Mouse (Mus musculus): Measurements from ENCODE around the gene Wnt4.

Wnt4 gene

DNA sequence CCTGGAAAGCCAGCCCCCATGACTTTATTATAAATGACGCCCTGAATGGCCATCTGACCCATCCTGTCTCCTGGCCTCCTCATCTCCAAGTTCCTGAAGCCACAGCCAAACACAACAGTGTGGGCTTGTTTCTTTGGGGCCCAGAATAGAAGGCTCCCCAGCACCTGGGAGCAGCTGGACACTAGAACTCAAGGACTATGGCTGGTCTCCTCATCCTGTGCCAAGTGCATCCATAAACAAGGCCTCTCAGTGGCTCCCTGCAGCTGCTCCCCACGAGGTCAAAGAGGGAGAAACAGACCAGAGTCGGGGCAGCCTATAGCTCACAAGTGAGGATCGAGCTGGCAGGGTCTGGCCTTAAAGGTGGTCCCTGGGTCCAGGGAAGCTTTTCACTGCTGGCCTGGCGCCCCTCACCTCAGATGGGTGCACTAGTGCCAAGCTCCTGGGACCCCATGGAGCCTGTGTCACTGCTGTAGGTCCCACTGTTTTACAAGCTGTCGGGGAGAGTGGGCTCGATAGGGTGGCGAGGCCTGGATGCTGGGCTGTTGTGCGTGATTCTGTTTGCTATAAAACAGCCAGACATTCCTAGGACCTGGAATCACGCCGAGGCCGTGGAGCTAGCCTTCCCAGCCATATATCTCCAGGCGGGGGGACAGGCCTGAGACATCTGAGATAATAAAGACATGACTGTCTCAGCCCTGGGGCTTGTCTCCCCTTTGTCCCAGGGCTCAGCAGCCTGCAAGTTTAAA is 28.7 kb downstream of the Wnt4 start:
- in situ Hi-C loops (cut with MboI, MseI), result no loop called here

DNA sequence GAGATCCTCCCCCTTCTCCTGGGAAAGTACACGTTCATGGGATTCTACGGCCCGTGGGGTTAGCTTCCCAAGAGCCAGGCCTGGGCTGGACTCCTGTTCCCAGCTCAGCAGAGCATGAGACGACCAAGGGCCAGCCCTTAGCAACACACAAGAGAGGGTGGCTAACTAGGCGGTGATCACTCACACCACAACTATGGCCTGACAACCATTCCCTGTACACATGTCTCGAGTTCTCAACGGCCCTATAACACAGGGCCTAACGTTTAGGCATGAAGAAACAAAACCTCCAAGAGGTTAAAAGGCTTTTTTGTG is 29.2 kb downstream of the Wnt4 start:
- in situ Hi-C loops (cut with MboI, MseI), result no loop called here

DNA sequence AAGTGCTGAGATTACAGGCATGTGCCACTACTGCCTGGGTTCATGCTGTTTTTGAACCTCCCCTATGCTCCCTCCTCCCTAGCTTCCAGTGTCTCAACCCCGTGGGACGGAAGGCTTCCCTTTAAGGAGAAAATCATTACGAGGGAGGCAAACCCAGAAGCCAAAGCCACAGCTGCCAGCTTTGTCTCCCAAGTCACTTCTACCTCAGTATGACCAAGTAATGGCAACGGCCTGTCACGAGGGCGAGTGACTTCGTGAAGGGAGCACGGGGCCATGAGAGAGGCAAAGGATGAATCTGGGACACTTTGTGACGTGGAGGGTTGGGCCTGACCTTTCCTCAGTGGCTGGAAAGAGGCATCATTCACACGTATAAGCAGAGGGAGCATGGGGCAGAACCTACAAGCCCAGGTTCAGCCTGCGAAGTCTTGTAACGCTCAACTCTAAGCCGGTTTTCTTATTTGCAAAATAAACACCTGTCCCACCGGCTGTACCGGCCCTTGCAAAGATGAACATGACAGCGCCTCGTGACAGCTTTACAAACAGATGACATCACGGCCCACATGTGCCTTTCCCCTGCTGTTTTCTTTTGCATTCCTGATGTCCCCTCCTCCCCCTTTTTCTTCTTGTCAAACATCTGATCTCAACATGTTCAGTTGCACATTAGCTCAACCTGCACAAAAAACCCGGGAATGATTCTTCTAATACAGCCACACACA is 29.9 kb downstream of the Wnt4 start:
- in situ Hi-C loops (cut with MboI, MseI), result no loop called here

- in situ Hi-C loops (cut with MboI, MseI), result no loop called here
Measured at GRCm38 (mm10) chr4:137308377-137308776, 31.1 kb downstream of the Wnt4 start.

- in situ Hi-C loops (cut with MboI, MseI), result loop anchor here (5.0 to 10.0 kb wide), 2 partner anchors 79 to 81 kb away; no protein-coding TSS in a partner anchor
Measured at GRCm38 (mm10) chr4:137313511-137313910, 36.2 kb downstream of the Wnt4 start.

DNA sequence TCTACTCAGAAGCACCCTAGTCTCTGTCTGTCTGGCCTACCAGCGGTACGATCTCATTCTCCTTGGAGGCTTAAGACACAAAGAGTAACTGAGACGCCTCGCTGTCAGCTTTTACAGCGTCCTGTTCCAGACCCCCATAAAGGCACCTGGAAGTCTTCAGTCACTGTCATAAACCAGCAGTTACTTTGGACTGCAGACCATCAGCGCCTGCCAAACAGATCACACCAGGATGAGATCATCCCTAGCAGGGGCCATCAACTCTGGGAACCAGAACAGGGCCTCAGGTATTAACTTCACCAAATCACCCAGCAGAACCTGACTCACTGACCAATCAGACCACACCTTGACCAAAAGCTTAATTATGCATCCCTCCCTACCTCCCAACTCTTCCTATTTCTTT is 37.3 kb downstream of the Wnt4 start:
- in situ Hi-C loops (cut with MboI, MseI), result loop anchor here (5.0 to 10.0 kb wide), 2 partner anchors 78 to 80 kb away; no protein-coding TSS in a partner anchor

DNA sequence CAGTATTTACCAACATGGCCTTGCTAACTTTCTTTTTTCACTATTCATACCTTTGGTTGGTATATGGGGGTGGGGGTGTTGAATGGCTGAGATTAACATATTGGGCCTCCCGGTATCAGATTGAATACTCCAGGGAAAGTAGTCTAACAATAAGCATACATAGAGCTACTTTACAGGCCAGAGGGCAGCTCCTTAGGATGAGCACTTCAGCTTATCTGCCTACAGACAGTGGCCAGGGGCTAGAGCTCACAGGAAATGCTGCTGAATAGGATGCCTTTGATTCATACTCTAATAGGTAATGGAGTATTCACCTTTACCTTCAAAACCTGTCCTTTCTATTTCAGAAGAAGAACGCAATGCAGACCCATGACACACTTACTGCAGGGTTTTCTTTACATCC is 37.8 kb downstream of the Wnt4 start:
- in situ Hi-C loops (cut with MboI, MseI), result loop anchor here in 1 of 2 experiments (10.0 kb wide), 1 partner anchor 80 kb away; no protein-coding TSS in a partner anchor

DNA sequence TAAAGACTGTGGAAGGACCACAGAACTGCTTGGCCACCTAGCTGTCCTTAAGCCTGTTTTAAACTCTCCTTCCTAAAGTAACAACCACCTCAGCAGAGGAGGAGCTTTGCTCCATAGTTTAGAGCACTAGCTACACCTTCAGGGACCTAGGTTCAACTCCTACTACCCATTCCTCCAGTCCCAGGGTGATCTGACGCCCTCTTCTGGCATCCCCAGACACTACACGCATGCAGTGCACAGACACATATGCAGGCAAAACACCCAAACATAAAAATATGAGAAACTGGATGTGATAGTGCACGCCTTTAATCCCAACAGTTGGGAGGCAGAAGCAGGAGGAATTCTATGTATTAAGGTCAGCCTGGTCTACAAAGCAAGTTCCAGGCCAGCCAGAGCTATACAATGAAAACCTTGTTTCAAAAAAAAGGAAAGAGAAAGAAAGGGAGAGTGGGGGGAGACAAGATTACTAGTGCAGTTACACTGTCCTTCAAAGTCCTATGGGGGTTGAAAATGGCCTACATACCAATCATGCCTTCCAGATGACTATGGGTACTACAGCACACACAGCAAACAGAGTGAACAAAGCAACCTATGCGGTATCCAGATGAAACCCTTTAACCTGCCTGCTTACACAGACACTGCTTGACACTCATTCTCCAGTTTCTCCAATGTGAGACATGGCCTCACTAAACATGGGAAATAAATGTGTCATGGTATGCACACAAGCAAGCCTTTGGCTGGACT is 38.9 kb downstream of the Wnt4 start:
- in situ Hi-C loops (cut with MboI, MseI), result loop anchor here in 1 of 2 experiments (10.0 kb wide), 1 partner anchor 79 kb away; no protein-coding TSS in a partner anchor

DNA sequence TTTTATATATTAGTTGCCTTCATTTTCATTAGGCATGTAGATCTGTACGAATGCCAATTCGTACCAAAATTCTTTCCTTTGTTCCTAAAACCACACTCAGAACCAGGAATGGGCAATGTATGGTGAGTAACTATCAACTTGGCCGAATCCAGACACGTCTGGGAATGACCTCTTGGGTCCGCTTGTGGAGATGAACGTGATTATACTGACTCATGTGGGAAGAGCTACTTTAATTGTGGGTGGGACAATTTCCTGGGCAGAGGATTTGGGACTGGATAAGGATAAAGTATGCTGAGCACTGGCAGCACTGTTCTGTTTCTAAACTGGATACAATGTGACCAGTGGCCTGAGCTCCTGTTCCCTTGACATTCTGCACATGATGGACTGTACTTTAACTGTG is 47.6 kb downstream of the Wnt4 start:
- in situ Hi-C loops (cut with MboI, MseI), result loop anchor here in 1 of 2 experiments (10.0 kb wide), 1 partner anchor 1000 kb away; no protein-coding TSS in a partner anchor

GRCm38 (mm10) chr4:137326494-137326893 is 49.2 kb downstream of the Wnt4 start:
- in situ Hi-C loops (cut with MboI, MseI), result loop anchor here in 1 of 2 experiments (10.0 kb wide), 1 partner anchor 1002 kb away; no protein-coding TSS in a partner anchor

- in situ Hi-C loops (cut with MboI, MseI), result no loop called here
Measured at GRCm38 (mm10) chr4:137332051-137332450, 54.8 kb downstream of the Wnt4 start.

DNA sequence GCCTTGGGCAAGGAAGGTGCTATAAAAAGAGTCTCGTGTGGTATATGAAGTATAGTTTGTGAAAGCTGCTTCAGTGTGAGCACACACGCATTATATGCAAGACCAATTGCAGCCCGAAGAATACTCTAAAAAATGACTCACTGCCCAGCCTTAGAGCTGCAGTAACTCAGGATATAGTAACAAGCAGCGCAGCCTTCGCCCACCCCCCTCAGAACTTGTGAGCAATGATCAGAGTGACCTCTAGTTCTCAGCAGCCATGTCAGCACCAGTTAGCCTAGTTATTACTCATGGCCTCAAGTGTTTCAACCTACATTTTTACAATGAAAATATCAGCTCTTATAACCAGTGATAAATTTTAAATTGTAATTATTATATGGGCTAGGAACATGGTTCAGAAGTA is 59.2 kb downstream of the Wnt4 start:
- in situ Hi-C loops (cut with MboI, MseI), result no loop called here

- in situ Hi-C loops (cut with MboI, MseI), result no loop called here
Measured at GRCm38 (mm10) chr4:137339415-137339814, 62.1 kb downstream of the Wnt4 start.

DNA sequence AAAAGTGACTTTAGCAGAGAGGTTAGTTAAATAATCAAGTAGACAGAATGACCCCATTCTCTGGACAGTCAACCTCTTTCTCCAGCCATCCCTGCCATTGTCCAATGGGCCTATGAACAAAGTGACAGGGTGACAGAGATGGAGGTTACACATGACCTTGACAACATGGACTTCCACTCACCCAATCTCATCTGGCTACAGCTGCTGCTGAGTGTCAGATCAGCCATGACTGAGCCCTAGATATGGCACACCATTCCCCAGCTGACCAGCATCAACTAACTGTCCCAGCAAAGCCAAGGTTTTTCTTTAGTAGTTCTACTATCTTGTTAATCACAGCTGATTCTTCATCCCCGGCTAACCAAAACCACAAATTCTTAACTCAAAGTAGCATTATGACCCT is 65.5 kb downstream of the Wnt4 start:
- in situ Hi-C loops (cut with MboI, MseI), result no loop called here

DNA sequence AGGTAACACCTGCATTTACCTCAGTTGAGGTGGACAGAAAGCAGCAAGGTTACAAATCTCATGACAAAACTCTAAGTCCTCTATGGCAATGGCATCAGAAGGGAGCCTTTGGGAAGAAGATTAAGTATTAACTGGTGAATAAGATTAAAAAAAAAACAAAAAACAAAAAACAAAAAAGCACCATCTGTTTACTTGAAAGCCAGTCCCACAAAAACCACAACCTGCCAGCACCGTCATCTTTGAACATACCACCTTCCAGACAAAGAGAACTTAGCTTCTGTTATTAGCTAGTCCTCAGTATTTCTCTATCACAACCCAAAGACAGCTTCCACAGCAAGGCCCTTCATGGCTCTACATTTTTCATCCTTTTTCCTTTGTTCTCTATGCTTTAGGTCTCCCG is 67.8 kb downstream of the Wnt4 start:
- in situ Hi-C loops (cut with MboI, MseI), result loop anchor here in 1 of 2 experiments (5.0 kb wide), 1 partner anchor 47 kb away; no protein-coding TSS in a partner anchor

GRCm38 (mm10) chr4:137345790-137346189 is 68.5 kb downstream of the Wnt4 start:
- in situ Hi-C loops (cut with MboI, MseI), result loop anchor here in 1 of 2 experiments (5.0 kb wide), 1 partner anchor 47 kb away; no protein-coding TSS in a partner anchor
